Mouse (Mus musculus): Measurements from ENCODE around the gene Imp3. TPM values are rescaled to one million over a fixed set of nuclear protein-coding genes. Genes with fewer than 3 reads are reported as not detected.

Imp3 gene
- 58.8 to 64.1 TPM (median 61.5 TPM) in 4 replicates for total RNA-seq (2023)

DNA sequence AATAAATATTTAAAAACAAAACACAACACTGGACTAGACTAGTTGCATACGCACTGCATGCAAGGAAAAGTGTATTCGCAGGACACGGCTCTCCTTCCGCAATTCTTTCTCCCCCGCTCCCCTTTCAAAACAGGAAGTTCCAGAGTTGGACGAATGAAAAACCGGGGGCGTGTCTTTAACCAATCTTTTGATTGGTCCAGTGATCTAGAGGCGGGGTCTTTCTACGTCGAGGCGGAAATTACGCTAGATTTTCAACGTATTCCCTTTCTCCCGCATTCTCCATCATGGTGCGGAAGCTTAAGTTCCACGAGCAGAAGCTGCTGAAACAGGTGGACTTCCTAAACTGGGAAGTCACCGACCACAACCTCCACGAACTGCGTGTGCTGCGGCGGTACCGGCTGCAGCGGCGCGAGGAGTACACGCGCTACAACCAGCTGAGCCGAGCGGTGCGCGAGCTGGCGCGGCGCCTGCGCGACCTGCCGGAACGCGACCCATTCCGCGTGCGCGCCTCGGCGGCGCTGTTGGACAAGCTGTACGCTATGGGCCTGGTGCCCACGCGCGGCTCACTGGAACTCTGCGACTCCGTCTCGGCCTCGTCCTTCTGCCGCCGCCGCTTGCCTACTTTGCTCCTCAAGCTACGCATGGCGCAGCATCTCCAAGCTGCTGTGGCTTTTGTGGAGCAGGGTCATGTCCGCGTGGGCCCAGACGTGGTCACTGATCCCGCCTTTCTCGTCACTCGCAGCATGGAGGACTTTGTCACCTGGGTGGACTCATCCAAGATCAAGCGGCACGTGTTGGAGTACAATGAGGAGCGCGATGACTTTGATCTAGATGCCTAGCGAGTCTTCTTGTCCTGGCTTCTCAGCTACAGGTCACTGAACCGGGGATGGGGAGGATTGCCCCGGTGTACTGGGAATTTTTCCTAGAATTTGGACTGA, at the start of gene Imp3:
Imp3 (plus strand) TSS at position 253 of the 938 bp plus-strand sequence.

DNA sequence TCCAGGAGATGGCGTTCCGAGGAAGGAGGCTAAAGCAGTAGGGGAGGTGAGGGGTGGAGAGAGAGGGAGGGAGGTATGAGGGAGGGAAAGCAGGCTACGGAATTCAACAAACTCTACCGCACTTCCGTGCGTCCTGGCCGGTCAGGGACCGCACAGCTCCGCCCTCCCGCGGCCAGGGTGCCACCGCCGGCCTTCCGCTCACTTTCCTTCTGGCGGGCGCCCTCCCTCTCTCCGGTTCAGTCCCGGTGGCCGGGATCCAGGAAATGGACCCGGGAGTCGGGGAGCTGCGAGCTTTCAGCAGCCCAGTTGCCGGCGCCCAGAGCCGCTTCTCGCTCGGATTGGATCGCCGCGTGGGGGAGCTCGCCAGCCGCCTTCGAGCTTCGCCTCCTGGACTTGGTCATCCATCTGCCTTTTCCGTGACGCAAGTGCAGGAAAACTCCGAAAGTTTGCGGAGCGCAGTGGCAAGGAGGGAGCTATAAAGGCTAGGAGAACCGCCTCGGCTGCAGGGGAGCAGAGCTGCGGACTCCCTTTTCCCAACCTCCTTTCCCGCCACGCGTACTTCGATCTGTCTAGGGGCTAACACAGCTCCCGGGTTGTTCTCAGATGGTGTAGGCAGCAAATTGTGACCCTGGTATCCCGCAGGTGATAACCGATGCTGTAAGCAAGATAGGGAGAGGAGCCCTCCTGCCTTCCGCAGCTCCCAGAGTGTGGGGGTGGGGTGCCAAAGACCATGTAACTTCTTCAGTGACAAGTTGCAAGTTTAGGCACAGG, 9.0 kb upstream of the Imp3 start, which contains the start of gene Snx33:
Snx33 (minus strand) TSS at position 331 of the 771 bp plus-strand sequence.

GRCm38 (mm10) chr9:56950414-56951400, 13.4 kb downstream of the Imp3 start, which contains the start of gene Snupn:
Gene Snupn, plus strand, starts transcription at chr9:56950878.

Other genes with a start within 250 kb of the Imp3 start
- gene Lingo1, start 141.0 kb upstream of the Imp3 start, total RNA-seq (2023), result not detected in 4 replicates
- not detected in 4 replicates for gene Odf3l1, start 72.8 kb upstream of the Imp3 start, total RNA-seq (2023)
- gene Cspg4, start 72.4 kb upstream of the Imp3 start, total RNA-seq (2023), result not detected in 4 replicates
- 12.1 to 12.7 TPM (median 12.3 TPM) in 4 replicates for gene Snx33, start 9.1 kb upstream of the Imp3 start, total RNA-seq (2023)
- gene Snupn, start 13.4 kb downstream of the Imp3 start, total RNA-seq (2023), result 8.7 to 11.6 TPM (median 10.1 TPM) in 4 replicates
- 14.7 to 18.5 TPM (median 15.8 TPM) in 4 replicates for gene Ptpn9, start 57.4 kb downstream of the Imp3 start, total RNA-seq (2023)
- 127 to 137 TPM (median 127 TPM) in 4 replicates for gene Sin3a, start 134.6 kb downstream of the Imp3 start, total RNA-seq (2023)
- gene Man2c1, start 193.2 kb downstream of the Imp3 start, total RNA-seq (2023), result 123 to 155 TPM (median 139 TPM) in 4 replicates
- 68.1 to 79.7 TPM (median 75.1 TPM) in 4 replicates for gene Neil1, start 210.8 kb downstream of the Imp3 start, total RNA-seq (2023)
- gene Commd4, start 220.9 kb downstream of the Imp3 start, total RNA-seq (2023), result 116 to 136 TPM (median 126 TPM) in 4 replicates

Measured in B cell, adult 62 days (primary cell).